Mouse (Mus musculus): Measurements from ENCODE around the gene Fam189a1. TPM values are rescaled to one million over a fixed set of nuclear protein-coding genes. Genes with fewer than 3 reads are reported as not detected.

Gene Fam189a1
- total RNA-seq (2023), result 0.16 to 0.42 TPM (median 0.26 TPM) in 4 replicates

DNA sequence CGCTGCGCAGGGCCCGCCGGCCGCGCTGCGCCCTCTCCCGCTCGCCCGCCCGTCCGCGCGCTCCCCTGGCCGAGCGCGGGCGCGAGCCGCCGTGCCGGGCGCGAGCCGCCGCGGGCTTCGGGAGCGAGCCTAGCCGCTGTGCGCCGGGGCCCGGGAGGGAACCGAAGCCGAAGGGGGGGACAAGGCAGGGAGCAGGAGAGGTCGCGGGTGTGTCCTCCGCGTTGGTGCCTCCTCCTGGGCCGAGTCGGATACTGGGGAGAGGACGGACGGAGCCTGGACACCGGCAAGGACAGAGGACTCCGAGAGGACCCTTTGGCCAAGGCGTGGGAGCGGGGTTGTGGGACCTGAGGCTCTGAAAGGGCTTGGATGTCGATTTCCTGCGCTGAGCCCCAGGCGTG lies at the start of gene Fam189a1:
Fam189a1 (minus strand) TSS at position 57 of the 398 bp plus-strand sequence.

DNA sequence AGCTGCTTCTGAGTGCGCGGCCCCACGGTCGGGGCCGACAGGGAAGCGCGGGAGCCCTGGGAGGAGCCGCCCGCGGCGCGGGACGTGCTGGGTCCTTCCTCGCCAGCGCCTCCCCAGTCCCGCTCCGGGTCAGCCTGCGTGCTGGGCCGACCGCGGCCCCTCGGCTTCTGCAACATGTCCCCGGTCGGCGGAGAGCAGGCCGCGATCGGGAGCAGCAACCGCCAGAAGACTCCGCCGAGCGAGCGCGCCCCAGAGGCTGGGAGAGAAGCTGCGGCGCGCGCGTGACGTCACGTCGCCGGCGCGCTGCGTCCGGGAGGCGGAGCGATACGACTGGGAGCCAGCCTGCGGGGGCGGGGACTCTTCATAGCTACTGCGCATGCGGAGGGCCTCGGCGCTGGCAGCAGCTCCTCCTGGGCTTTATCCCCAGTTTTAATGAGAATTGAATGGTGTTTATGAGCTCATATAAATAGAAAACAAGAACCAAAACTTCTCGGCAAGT lies 283.6 kb downstream of the Fam189a1 start, which contains the start of gene Nsmce3:
Nsmce3 (minus strand) TSS at position 255 of the 499 bp plus-strand sequence.

